Mouse (Mus musculus): Measurements from ENCODE around the gene Olfr65.

The Olfr65 gene

DNA sequence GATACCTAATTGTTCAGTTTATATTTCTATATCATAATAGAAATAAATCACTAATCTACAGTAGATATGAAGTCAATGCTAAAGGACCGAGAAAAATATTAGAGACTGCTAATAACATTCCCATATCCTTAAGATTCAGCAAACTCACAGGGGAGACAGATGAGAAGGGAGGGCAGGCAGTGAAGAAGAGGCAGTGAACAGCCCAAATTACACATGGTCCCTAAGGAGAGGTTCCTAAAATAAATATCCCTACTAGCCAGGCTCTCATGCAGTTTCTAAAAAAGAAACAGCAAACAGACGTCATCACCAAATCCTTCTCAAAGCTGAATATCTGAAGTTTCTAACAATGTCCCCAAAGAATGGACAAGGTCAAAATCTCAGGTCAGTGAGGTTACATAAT is at the start of gene Olfr65:
Olfr65 (plus strand) TSS at position 301 of the 400 bp plus-strand sequence.
- no peak for DNase-seq (ENCODE audit: low spot score)

DNA sequence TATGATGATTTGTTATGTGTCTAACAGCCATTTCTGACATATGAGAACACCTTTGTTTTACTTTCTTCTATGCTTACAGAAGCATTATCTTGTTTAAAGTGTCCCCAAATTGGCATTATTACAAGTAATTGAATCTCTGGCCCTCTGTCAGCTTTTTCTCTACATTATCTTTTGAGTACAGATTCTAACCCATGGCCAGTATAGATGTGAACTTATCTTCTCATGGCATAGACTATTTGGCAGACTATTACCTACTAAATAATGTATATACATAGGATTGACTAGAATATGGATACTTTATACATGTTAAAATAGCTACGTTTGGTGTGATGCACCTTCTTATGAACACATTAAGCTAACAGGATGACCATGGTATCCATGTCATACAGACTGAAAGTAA is 48.6 kb upstream of the Olfr65 start:
- no peak for DNase-seq (ENCODE audit: low spot score)

DNA sequence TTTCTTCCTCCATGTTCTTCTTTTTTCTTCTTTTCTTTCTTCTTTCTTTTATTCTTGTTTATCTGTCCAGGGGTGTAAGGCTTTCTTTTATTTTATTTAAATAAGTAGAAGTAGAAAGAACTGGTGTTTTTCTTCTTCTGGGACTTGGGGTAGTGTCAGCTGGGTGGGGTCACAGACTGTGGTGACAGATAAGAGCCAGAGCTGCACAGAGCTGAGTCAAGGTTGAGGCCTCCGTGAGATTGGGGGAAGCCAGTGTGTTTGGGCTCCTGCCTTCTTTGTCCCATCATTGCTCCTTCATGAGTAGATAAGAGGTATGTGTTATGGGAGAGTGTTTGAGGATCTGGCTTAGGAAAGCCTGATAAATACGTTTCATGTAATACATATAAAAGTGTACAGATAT is 44.2 kb upstream of the Olfr65 start:
- DNase-seq (ENCODE audit: low spot score): no peak

DNA sequence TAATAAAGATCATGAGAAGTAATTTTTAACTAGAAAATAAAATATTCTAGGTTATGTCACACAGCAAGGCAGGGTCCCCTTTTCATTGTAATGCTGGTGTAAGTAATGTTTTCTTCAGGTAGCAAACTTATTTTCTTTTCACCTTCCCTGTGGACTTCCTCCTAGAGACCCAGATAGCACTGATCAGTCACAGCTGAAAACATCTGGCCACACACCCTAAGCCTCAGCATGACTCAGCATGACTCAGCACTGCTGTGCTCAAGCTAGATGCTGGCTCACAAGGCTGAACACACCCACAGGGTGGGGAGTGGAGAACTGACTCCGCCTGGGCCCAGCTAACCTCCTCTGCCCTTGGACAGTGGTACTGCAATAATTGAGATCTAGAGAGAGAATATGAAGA is 42.4 kb upstream of the Olfr65 start:
- peak; percentile 22 for DNase-seq (ENCODE audit: low spot score)

DNA sequence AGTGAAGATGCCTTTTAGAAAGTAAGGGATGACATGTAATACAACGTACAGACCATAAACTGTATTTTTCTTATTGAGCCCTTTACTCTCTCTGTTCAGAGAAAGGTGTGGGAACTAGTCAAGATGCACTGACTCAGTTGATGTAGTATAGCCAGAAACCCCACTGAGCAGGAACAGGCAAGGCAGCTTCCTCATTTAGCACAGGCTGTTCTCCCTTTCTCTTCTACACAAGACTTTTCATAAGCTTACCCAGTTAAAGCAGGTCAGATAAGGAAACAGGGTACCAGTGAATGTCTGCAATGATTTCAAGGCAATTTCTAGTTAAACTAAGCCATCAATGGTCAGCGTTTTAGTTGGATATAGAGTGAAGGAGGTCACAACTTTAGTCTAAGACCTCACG is 41.8 kb upstream of the Olfr65 start:
- DNase-seq (ENCODE audit: low spot score): no peak

DNA sequence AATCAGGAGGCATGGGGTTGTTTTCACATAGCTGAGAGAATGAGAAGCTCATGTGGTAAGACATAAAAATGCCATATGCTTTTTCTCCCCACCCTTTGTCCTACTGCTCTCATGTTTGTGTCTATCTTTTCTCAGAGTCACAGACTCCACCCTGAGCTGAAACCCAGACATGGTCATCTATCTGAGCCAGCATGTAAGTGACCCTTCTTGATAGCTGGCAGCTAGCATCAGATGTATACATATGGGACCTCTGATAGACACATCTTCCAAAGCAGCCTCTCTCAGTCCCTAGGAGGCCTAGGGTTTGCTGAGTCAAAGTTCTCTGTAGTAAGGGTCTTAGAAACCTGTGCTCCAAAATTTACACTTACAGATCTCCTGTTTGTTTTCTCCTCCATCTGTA is 37.6 kb upstream of the Olfr65 start:
- no peak for DNase-seq (ENCODE audit: low spot score)

DNA sequence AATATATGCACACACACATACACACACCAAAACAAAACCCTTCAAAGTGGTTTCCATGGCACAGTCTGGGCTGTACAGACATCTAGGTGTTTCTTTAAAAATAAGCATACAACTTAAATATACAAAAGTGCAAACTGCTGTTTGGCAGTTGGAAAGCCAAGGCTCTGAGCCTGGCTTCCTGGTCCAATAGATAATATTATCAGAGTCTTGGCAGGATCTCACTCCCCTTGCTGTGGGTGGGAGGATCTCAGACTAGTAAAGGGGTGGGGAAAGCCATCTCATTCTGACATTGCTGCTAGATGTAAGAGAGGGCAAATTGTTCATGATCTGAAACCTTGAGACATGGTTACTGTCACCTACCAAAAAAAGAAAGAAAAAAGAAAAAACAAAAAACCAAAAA is 32.6 kb upstream of the Olfr65 start:
- DNase-seq (ENCODE audit: low spot score): no peak

DNA sequence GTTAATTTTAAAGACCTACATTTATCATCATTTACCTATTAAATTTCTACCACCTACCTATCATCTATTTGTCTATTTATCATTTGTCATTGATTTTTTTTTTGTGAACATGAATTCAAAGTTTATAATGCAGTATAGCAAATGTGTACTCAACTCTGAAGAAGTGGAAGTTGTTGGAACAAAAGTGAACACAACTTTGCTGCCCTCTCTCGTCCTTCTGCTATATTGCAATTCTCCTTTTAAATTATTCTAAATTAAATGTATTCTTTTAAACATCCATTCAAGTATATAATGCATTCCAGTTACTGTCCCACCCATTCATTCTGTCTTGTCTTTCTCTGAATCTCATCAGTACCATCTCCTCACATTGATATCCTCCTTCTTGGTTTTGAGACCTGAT is 30.2 kb upstream of the Olfr65 start:
- DNase-seq (ENCODE audit: low spot score): no peak

DNA sequence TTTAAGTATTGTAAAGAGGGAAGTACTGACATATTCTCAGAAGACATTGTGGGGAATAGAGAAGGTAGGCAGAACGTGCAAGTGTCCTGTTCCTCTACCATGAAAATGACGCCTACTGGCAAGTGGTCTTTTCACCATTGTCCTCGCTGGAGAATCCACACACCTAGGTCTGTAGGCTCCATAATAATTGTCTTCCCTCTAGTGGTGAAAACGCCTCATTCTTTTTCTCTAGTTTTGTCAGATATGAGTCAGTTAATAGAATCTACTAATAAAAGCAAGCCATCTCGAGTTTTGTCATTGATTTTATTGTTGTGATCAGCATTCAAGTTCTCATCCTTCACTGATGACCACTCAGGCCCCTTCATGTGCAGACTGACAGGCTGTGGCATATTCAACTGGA is 28.8 kb upstream of the Olfr65 start:
- no peak for DNase-seq (ENCODE audit: low spot score)

DNA sequence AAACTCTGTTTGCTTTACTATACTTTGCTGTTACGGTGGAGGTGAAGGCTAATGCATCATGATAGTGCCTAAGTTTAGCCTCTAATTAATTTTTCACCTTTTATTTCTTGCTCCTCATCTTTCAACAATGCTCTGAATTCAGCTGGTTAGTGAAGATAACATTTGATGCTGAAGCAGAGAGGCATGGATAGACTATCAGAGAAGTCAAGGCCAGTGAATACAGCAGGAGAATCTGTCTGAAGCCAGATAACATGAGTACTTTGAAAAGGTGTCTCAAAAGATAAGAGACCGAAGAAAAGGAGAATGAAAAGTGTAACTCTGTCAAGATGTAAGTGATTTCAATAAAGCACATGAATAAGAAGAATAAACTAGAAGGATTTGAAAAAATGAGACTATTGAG is 26.2 kb upstream of the Olfr65 start:
- no peak for DNase-seq (ENCODE audit: low spot score)

DNA sequence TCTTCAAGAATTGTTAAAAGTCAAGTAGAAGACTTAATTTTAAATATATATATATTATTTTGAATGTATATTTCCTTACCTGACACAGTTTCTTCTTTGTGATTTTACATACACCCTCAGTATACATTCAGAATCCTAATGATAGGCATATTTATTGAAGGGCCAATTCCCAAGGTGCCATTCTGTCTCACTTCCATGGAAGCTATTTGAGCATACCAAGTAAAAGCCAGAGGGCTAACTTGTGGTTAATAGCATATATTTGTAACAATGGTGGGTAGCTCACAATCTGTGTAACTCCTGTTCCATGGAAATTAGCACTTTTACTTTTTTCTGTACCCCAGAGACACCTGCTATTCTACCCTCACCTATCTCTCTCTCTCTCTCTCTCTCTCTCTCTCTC is 17.1 kb upstream of the Olfr65 start, which contains the start of gene Olfr66:
Olfr66 (minus strand) TSS at position 101 of the 400 bp plus-strand sequence.
- DNase-seq (ENCODE audit: low spot score): no peak

DNA sequence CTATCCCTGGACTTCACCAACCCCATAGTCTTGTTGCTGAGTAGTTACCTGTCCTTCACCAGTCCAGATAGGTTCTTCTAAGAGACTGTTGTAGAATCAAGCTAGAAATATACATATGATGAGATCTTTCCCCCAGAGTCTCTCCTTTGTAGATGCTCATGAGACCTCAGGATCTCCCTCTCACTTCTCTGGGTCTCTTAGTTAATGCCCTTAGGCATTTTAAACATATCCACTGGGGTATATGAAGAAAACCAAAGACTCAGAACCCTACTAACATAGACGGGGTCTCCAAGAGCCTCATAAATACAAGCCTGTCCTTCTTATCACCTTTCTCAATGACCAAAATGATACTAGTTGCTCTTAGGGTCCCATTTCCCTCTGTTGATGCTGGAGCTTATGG is 8.9 kb upstream of the Olfr65 start, which contains the start of gene Olfr64:
Olfr64 (minus strand) TSS at position 101 of the 400 bp plus-strand sequence.
- DNase-seq (ENCODE audit: low spot score): no peak

DNA sequence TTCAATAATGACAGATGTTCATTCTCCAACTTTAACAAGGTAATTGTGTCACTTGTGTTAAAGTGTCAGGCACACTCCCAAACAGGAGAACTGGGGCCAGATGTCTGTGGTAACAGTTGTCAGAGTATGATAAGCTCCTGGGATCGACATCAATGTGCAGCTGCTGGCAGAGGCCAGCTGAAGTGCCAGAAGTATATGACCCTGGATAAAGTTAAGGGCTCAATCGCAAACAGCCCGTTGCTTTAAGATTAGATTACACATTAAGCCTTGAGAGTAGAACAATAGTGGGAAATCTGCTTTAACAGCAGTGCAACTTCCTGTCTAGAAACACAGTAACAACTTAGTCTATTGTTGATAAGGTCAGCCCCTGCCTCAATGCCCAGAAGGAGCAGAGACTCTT is 6.8 kb downstream of the Olfr65 start:
- DNase-seq (ENCODE audit: low spot score): no peak

DNA sequence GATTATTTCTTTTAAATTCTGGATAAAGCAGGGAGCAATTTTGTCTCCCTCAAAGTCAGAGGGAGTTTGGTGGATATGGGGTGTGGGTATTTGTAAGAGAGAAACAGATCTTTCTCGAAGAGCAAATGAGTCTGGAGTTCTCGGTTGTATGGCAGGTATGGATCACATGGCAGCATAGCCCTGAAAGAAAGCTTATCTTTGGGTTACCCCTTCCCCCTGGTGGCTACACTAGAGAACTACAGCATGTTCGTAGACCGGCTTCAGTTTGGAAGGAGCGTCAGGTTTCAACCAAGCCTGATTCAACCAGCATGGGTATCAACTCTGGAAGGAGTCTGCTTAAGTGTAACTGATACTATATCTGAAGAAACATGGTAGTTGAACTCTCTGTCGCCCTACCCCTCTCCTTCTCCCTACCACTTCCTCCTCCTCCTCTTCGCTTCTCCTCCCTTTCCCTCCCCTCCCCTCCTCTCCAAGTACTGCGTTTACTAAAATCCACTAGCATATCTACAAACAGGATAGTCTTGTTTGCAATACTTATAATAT is 9.8 kb downstream of the Olfr65 start:
- DNase-seq (ENCODE audit: low spot score): no peak

DNA sequence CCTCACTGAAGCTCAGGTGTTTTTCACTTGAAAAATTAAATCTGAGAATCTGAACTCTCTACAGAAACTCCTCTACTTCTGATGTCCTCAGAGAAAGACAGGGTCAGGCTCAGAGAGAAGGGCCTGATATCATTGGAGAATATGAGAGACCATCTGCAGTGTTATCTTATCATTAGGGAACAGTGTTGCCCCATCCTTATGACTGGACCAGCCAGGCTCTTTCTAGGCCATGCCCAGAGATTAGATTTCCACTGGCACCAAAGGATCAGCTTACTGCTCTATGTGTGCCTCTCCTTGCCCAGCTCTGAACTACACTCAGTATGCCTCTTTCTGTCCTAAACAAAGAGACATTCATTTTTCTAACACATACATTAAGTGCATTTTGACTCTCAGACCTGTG is 12.1 kb downstream of the Olfr65 start:
- no peak for DNase-seq (ENCODE audit: low spot score)

DNA sequence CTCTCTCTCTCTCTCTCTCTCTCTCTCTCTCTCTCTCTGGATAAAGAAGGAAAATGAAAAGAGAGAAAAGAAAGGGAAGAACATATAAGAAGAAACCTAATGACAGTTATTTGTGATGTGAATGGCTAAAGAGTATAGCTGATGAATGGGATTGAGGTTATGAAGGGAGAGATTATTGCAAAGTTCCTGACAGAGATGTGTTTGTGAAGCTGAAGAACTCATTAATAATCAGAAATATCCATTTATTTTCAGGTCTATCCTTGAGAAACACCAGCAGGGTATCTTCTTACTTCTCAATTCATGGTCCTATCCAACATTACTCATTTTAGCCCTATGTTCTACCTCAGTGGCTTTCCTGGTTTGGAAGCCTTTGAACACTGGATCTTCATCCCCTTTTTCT is 25.2 kb downstream of the Olfr65 start, which contains the start of gene Olfr631:
Olfr631 (plus strand) TSS at position 301 of the 400 bp plus-strand sequence.
- DNase-seq (ENCODE audit: low spot score): no peak

DNA sequence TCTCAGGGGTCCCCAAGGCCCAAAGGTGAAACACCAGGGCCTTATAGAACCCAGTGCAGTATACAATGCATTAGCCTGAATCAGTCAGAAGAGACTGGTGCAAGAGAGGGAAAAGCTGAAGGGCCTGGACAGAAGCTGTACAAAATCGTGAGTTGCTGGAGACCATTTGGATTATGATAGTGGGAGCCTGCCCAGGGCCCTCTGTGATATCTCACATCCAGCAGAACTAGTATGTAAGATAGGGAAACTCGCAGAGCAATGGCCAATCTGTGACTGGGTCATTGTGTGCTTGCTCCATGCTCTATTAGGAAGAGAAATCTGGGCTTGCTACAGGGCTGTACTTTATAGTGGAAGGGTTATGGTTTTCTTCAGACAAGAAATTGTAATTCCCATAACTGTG is 31.0 kb downstream of the Olfr65 start, which contains the start of gene Olfr632:
Olfr632 (plus strand) TSS at position 84 of the 400 bp plus-strand sequence.
- no peak for DNase-seq (ENCODE audit: low spot score)

DNA sequence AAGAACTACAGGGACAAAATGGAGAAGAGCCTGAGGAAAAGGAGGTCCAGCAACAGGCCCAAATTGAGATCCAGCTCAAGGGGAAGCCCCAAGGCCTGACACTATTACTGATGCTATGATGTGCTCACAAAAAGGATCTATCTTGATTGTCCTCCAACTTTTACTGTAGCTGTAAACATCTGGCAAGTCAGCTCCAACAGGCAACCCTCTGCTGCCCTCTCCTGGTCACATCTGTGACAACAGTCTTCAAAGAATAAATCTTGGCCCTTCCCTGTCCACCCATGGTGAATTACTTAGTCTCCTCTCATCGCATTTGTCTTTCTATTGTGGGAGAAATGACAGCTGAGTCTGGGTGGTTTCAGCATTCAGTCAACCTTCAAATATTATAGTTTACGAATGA is 39.4 kb downstream of the Olfr65 start:
- DNase-seq (ENCODE audit: low spot score): peak; percentile 15

DNA sequence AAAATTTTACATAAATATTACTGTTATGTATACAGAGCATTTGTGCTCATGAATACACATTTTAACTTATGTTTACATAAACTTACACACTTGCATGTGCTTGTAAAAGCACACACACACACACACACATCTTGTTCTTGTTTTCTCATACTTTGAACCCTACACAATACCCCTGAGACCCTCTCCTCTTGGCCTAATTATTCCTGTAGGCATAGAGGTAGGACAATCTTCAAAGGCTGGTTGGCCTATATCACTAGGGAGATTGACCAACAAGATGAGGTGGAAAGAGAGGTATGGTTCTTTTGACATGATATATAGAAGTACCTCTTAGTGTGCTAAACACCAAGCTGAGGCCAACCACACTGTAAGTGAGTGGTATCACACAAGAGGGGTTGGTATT is 40.9 kb downstream of the Olfr65 start, which contains the start of gene Olfr633:
Olfr633 (plus strand) TSS at position 301 of the 400 bp plus-strand sequence.
- DNase-seq (ENCODE audit: low spot score): no peak
